23 mouse cellular contexts compared by ENCODE assay signal in genomic region chr13:93163303-93163702, GRCm38 (mm10). TPM values are rescaled to one million over a fixed set of nuclear protein-coding genes. Genes with fewer than 3 reads are reported as not detected.
DNase-seq lines count a peak whose midpoint lies in the region; ATAC-seq and TF ChIP-seq lines count a peak whose summit lies in the region.
"Had no signal": no experiment of that assay in that cellular context is flagged by ENCODE, and none has a peak within 500 bp of the region (broad histone marks: within the 10 kb centered on the region; RNA-seq: fewer than 3 reads in every experiment).

No protein-coding gene starts in this region.

- H3K36me3 ChIP-seq in kidney, embryonic 16.5 days (ENCODE audit: insufficient read depth, low read length) = peaks cover 27% of the 10 kb centered on the region
- no peaks in the 10 kb centered on the region for H3K36me3 ChIP-seq in testis, adult 2 months (ENCODE audit: control insufficient read depth, insufficient read depth, low read length)

- H3K4me3 ChIP-seq in kidney, embryonic 16.5 days (ENCODE audit: low read length) = no peak overlapping the region
- H3K4me3 ChIP-seq in testis, adult 2 months (ENCODE audit: control insufficient read depth, low read depth, low read length) = peak overlapping the region; percentile 40
- H3K4me3 ChIP-seq: embryonic facial prominence, embryonic 10.5 days; embryonic facial prominence, embryonic 13.5 days; erythroblast, embryonic 14.5 days; forebrain, embryonic 12.5 days; forebrain, embryonic 15.5 days; hindbrain, embryonic 10.5 days; hindbrain, embryonic 13.5 days had no signal

- TF ChIP-seq POLR2A in testis, adult 2 months (IDR thresholded peaks at IDR 0.05; ENCODE audit: control insufficient read depth, low read depth, low read length) = no peak

- 82% methylated on average over 4 of the region's 4 CpGs for WGBS in kidney, embryonic 16.5 days

- H3K9me3 ChIP-seq in kidney, embryonic 16.5 days (ENCODE audit: low read length) = no peaks in the 10 kb centered on the region
- H3K9me3 ChIP-seq: embryonic facial prominence, embryonic 10.5 days; embryonic facial prominence, embryonic 13.5 days; forebrain, embryonic 12.5 days; forebrain, embryonic 15.5 days; hindbrain, embryonic 13.5 days had no signal

- ATAC-seq in kidney, embryonic 16.5 days (ENCODE audit: low FRiP score, low TSS enrichment) = no peak
- ATAC-seq: forebrain, embryonic 15.5 days; hindbrain, embryonic 16.5 days had no signal

- no peaks in the 10 kb centered on the region for H3K27me3 ChIP-seq in kidney, embryonic 16.5 days (ENCODE audit: insufficient read depth, low read length)
- H3K27me3 ChIP-seq in testis, adult 2 months (ENCODE audit: control insufficient read depth, insufficient read depth, low read length) = no peaks in the 10 kb centered on the region
- H3K27me3 ChIP-seq: embryonic facial prominence, embryonic 13.5 days; forebrain, embryonic 12.5 days; forebrain, embryonic 15.5 days; hindbrain, embryonic 13.5 days had no signal

- H3K9ac ChIP-seq in kidney, embryonic 16.5 days (replicated peaks; ENCODE audit: low read length) = no peak overlapping the region
- H3K9ac ChIP-seq: embryonic facial prominence, embryonic 13.5 days; forebrain, embryonic 12.5 days; forebrain, embryonic 15.5 days; hindbrain, embryonic 13.5 days had no signal

- no peak overlapping the region for H3K27ac ChIP-seq in kidney, embryonic 16.5 days (ENCODE audit: low read length)
- H3K27ac ChIP-seq in testis, adult 2 months (ENCODE audit: control insufficient read depth, insufficient read depth, low read depth, low read length) = no peak overlapping the region
- H3K27ac ChIP-seq: embryonic facial prominence, embryonic 10.5 days; embryonic facial prominence, embryonic 13.5 days; forebrain, embryonic 12.5 days; forebrain, embryonic 15.5 days; hindbrain, embryonic 10.5 days; hindbrain, embryonic 13.5 days had no signal

- peak; percentile 24 for DNase-seq in kidney, postnatal 14 days
- no peak for DNase-seq in testis, postnatal 10 days (ENCODE audit: low spot score)
- DNase-seq in ZHBTc4 (ENCODE audit: low read depth, low spot score) = peak; percentile 16
- DNase-seq in frontal cortex, adult 2 months (ENCODE audit: extremely low spot score in 1 of 2, low spot score in 1 of 2) = no peak
- DNase-seq: adrenal gland, adult 2 months; adrenal gland, postnatal 14 days; cerebellum, adult 11-12 months; cerebellum, adult 8-10 months; cerebellum, postnatal 36 days; embryo, embryonic 11 days; gastrocnemius, postnatal 10 days; gastrocnemius, postnatal 36 days had no signal

- H3K4me2 ChIP-seq in kidney, embryonic 16.5 days (replicated peaks; ENCODE audit: low read depth, low read length) = no peak overlapping the region
- H3K4me2 ChIP-seq: embryonic facial prominence, embryonic 13.5 days; forebrain, embryonic 12.5 days; forebrain, embryonic 15.5 days; heart, embryonic 11.5 days; hindbrain, embryonic 13.5 days had no signal

- no peaks in the 10 kb centered on the region for H3K4me1 ChIP-seq in kidney, embryonic 16.5 days (ENCODE audit: insufficient read depth, low read length)
- no peaks in the 10 kb centered on the region for H3K4me1 ChIP-seq in testis, adult 2 months (ENCODE audit: control insufficient read depth, insufficient read depth, low read length)
- H3K4me1 ChIP-seq: embryonic facial prominence, embryonic 10.5 days; embryonic facial prominence, embryonic 13.5 days; forebrain, embryonic 12.5 days; forebrain, embryonic 15.5 days; hindbrain, embryonic 10.5 days; hindbrain, embryonic 13.5 days had no signal

- no peak for TF ChIP-seq CTCF in testis, adult 2 months (IDR thresholded peaks at IDR 0.05; ENCODE audit: control insufficient read depth, insufficient read depth, insufficient replicate concordance, low read depth, low read length)

RNA-seq across cellular contexts. Expression of gene Cmya5, which starts 18.8 kb away (rescaled TPM):
- polyA plus RNA-seq in kidney, embryonic 16.5 days (2015; fragmentation: Nextera tagmentation; extraction: Ambion mirVana) = 0.09 and 0.11 TPM in 2 replicates
- polyA plus RNA-seq in testis, adult 2 months (2012; rRNA removed) = 0.02 and 0.24 TPM in 2 replicates
- 1.2 and 1.3 TPM in 2 replicates for polyA plus RNA-seq in frontal cortex, adult 2 months (2012; rRNA removed)
- polyA plus RNA-seq: erythroblast, embryonic 14.5 days had no signal

RNA-seq across cellular contexts. Expression of gene Tent2, which starts 28.9 kb away (rescaled TPM):
- 55.4 and 58.3 TPM in 2 replicates for polyA plus RNA-seq in kidney, embryonic 16.5 days (2015; fragmentation: Nextera tagmentation; extraction: Ambion mirVana)
- 9.0 and 15.7 TPM in 2 replicates for polyA plus RNA-seq in testis, adult 2 months (2012; rRNA removed)
- polyA plus RNA-seq in frontal cortex, adult 2 months (2012; rRNA removed) = 32.7 and 34.5 TPM in 2 replicates

Comparison
In these comparisons a context has a peak if more than half of its experiments do, and no peak if none do; other contexts are left out.
1. DNase-seq: peak in kidney, postnatal 14 days (single experiment) and ZHBTc4 (single experiment); none in testis, postnatal 10 days (single experiment) and frontal cortex, adult 2 months (0 of 2).